Comparison of ENCODE assay signal across 8 mouse cellular contexts in genomic region chr2:32728463-32728862, GRCm38 (mm10). TPM values are rescaled to one million over a fixed set of nuclear protein-coding genes. Genes with fewer than 3 reads are reported as not detected.
A peak's percentile ranks its signal among the peaks of the same experiment; 100 is the strongest.
DNase-seq lines count a peak whose midpoint lies in the region; ATAC-seq and TF ChIP-seq lines count a peak whose summit lies in the region.

No protein-coding gene starts in this region.

- no peak for TF ChIP-seq EP300 in liver, embryonic 14.5 days (IDR thresholded peaks at IDR 0.05; ENCODE audit: low read depth)

- no peak for TF ChIP-seq CTCF in hindbrain, postnatal 0 days (IDR thresholded peaks at IDR 0.05; ENCODE audit: low read depth)
- no peak for TF ChIP-seq CTCF in liver, embryonic 14.5 days (IDR thresholded peaks at IDR 0.05; ENCODE audit: low read depth)

- H3K27ac ChIP-seq in embryonic facial prominence, embryonic 13.5 days = peak overlapping the region; percentile 28; the same call in 1 of the 2 replicates
- no peak overlapping the region for H3K27ac ChIP-seq in hindbrain, postnatal 0 days
- H3K27ac ChIP-seq in liver, embryonic 14.5 days = no peak overlapping the region
- peak overlapping the region; percentile 58; the same call in 1 of the 2 replicates for H3K27ac ChIP-seq in stomach, embryonic 14.5 days (ENCODE audit: low read length)

- H3K9me3 ChIP-seq in embryonic facial prominence, embryonic 13.5 days = no peaks in the 10 kb centered on the region
- no peaks in the 10 kb centered on the region for H3K9me3 ChIP-seq in hindbrain, postnatal 0 days (ENCODE audit: low read length)
- H3K9me3 ChIP-seq in liver, embryonic 14.5 days (ENCODE audit: control insufficient read depth, low read length) = no peaks in the 10 kb centered on the region
- no peaks in the 10 kb centered on the region for H3K9me3 ChIP-seq in stomach, embryonic 14.5 days (ENCODE audit: control insufficient read depth, low read depth, low read length)

- peak overlapping the region; percentile 72 for H3K9ac ChIP-seq in embryonic facial prominence, embryonic 13.5 days
- H3K9ac ChIP-seq in hindbrain, postnatal 0 days (replicated peaks; ENCODE audit: low read length) = no peak overlapping the region
- no peak overlapping the region for H3K9ac ChIP-seq in liver, embryonic 14.5 days (replicated peaks)
- H3K9ac ChIP-seq in stomach, embryonic 14.5 days (replicated peaks; ENCODE audit: low read depth, low read length) = peak overlapping the region; percentile 10; the same call in 1 of the 2 replicates

- peaks cover 11% of the 10 kb centered on the region; the same call in 1 of the 2 replicates for H3K36me3 ChIP-seq in embryonic facial prominence, embryonic 13.5 days
- H3K36me3 ChIP-seq in hindbrain, postnatal 0 days (ENCODE audit: insufficient read depth, low read length) = no peaks in the 10 kb centered on the region
- H3K36me3 ChIP-seq in liver, embryonic 14.5 days (replicated peaks; ENCODE audit: control insufficient read depth, insufficient read depth, low read depth) = no peaks in the 10 kb centered on the region
- no peaks in the 10 kb centered on the region; the same call in 1 of the 2 replicates for H3K36me3 ChIP-seq in stomach, embryonic 14.5 days (ENCODE audit: control insufficient read depth, insufficient read depth, low read length)

- peak; percentile 63 for DNase-seq in adrenal gland, postnatal 10 days
- no peak for DNase-seq in hindbrain, postnatal 0 days (ENCODE audit: low spot score)
- DNase-seq in liver, embryonic 14.5 days (ENCODE audit: low read depth in 3 of 3, low spot score in 3 of 3) = no peak
- no peak for DNase-seq in right cerebral cortex, adult 2 months (ENCODE audit: low spot score in 2 of 2)
- DNase-seq in left cerebral cortex, postnatal 4 days = no peak
- no peak for DNase-seq in urinary bladder, postnatal 10 days (ENCODE audit: low spot score)

- H3K4me2 ChIP-seq in embryonic facial prominence, embryonic 13.5 days = peak overlapping the region; percentile 63
- peak overlapping the region; percentile 45 for H3K4me2 ChIP-seq in hindbrain, postnatal 0 days (ENCODE audit: low read depth, low read length)
- no peak overlapping the region for H3K4me2 ChIP-seq in liver, embryonic 14.5 days (ENCODE audit: low read depth)
- H3K4me2 ChIP-seq in stomach, embryonic 14.5 days (replicated peaks; ENCODE audit: low read depth, low read length) = peak overlapping the region; percentile 51

- H3K4me3 ChIP-seq in embryonic facial prominence, embryonic 13.5 days = peak overlapping the region; percentile 41
- H3K4me3 ChIP-seq in hindbrain, postnatal 0 days (ENCODE audit: low read length) = 0 out of 2 replicates have a peak overlapping the region, but pooled peaks have one; percentile 24
- H3K4me3 ChIP-seq in liver, embryonic 14.5 days (ENCODE audit: insufficient read depth in 1 of 2, low read depth in 2 of 2, low read length in 2 of 2) = no peak overlapping the region
- H3K4me3 ChIP-seq in stomach, embryonic 14.5 days (ENCODE audit: low read depth, low read length) = peak overlapping the region; percentile 29

- peaks cover 42% of the 10 kb centered on the region for H3K4me1 ChIP-seq in embryonic facial prominence, embryonic 13.5 days
- peaks cover 3% of the 10 kb centered on the region; the same call in 1 of the 2 replicates for H3K4me1 ChIP-seq in hindbrain, postnatal 0 days (ENCODE audit: insufficient read depth, low read length)
- 0 out of 4 replicates have a peak, but pooled peaks cover 0 to 4% of the 10 kb centered on the region in 2 experiments for H3K4me1 ChIP-seq in liver, embryonic 14.5 days (replicated peaks; ENCODE audit: control insufficient read depth in 2 of 2, insufficient read depth in 2 of 2, low read length in 1 of 2)
- peaks cover 26% of the 10 kb centered on the region for H3K4me1 ChIP-seq in stomach, embryonic 14.5 days (ENCODE audit: control insufficient read depth, insufficient read depth, low read length)

- peak; percentile 11; the same call in 1 of the 2 replicates for ATAC-seq in embryonic facial prominence, embryonic 13.5 days (ENCODE audit: insufficient number of reproducible peaks, insufficient read depth, low FRiP score, low TSS enrichment, low read depth)
- ATAC-seq in hindbrain, postnatal 0 days = no peak
- peak; percentile 14; the same call in 1 of the 2 replicates for ATAC-seq in liver, embryonic 14.5 days (ENCODE audit: insufficient read depth)
- no peak for ATAC-seq in stomach, embryonic 14.5 days (ENCODE audit: insufficient number of reproducible peaks, insufficient read depth, low FRiP score, low read depth)

- WGBS in embryonic facial prominence, embryonic 13.5 days = 46% methylated on average over 7 of the region's 7 CpGs
- WGBS in hindbrain, postnatal 0 days = 70% methylated on average over 7 of the region's 7 CpGs
- 46% methylated on average over 7 of the region's 7 CpGs for WGBS in liver, embryonic 14.5 days (ENCODE audit: insufficient replicate concordance)
- WGBS in stomach, embryonic 14.5 days = 46% methylated on average over 7 of the region's 7 CpGs

- intact Hi-C loops in left cerebral cortex, postnatal 4 days (cut with DNase I) = no loop called here

- H3K27me3 ChIP-seq in embryonic facial prominence, embryonic 13.5 days = no peaks in the 10 kb centered on the region
- no peaks in the 10 kb centered on the region for H3K27me3 ChIP-seq in hindbrain, postnatal 0 days (ENCODE audit: insufficient read depth, low read length)
- no peaks in the 10 kb centered on the region for H3K27me3 ChIP-seq in liver, embryonic 14.5 days (ENCODE audit: control insufficient read depth, insufficient read depth, low read length)
- H3K27me3 ChIP-seq in stomach, embryonic 14.5 days (ENCODE audit: control insufficient read depth, insufficient read depth, low read length) = no peaks in the 10 kb centered on the region

RNA-seq across cellular contexts. Expression of gene Sh2d3c, which starts 7.6 kb away (rescaled TPM):
- 10 to 100 TPM; 28.9 to 35.4 TPM for total RNA-seq in adrenal gland, postnatal 10 days (2021)
- polyA plus RNA-seq in embryonic facial prominence, embryonic 13.5 days (2015; fragmentation: Nextera tagmentation; extraction: Ambion mirVana) = 19.4 and 21.8 TPM in 2 replicates
- total RNA-seq in hindbrain, postnatal 0 days (2014; rRNA removed) = 43.8 and 56.9 TPM in 2 replicates
- 49.5 and 52.8 TPM in 2 replicates for polyA plus RNA-seq in hindbrain, postnatal 0 days (2015; fragmentation: Nextera tagmentation; extraction: Ambion mirVana)
- polyA plus RNA-seq in liver, embryonic 14.5 days (2012; rRNA removed) = 4.7 and 5.8 TPM in 2 replicates
- 3.5 and 5.1 TPM in 2 replicates for polyA plus RNA-seq in liver, embryonic 14.5 days (2014; fragmentation: Nextera tagmentation; extraction: Ambion mirVana)
- 28.2 and 28.4 TPM in 2 replicates for polyA plus RNA-seq in stomach, embryonic 14.5 days (2014; fragmentation: Nextera tagmentation; extraction: Ambion mirVana)
- 10 to 100 TPM; 33.1 to 37.2 TPM for total RNA-seq in left cerebral cortex, postnatal 4 days (2021)

RNA-seq across cellular contexts. Expression of gene 6330409D20Rik, which starts 12.4 kb away (rescaled TPM):
- under 1 TPM in 1 of 2 experiments, not detected in 1; 0.30 TPM for total RNA-seq in adrenal gland, postnatal 10 days (2021)
- 0.34 and 0.58 TPM in 2 replicates for polyA plus RNA-seq in embryonic facial prominence, embryonic 13.5 days (2015; fragmentation: Nextera tagmentation; extraction: Ambion mirVana)
- 1.7 and 3.2 TPM in 2 replicates for total RNA-seq in hindbrain, postnatal 0 days (2014; rRNA removed)
- 3.6 and 5.1 TPM in 2 replicates for polyA plus RNA-seq in hindbrain, postnatal 0 days (2015; fragmentation: Nextera tagmentation; extraction: Ambion mirVana)
- polyA plus RNA-seq in liver, embryonic 14.5 days (2012; rRNA removed) = 0.07 TPM in 1 of 2 replicates, not detected in the other
- polyA plus RNA-seq in liver, embryonic 14.5 days (2014; fragmentation: Nextera tagmentation; extraction: Ambion mirVana) = not detected in 2 replicates
- polyA plus RNA-seq in stomach, embryonic 14.5 days (2014; fragmentation: Nextera tagmentation; extraction: Ambion mirVana) = 0.67 and 0.77 TPM in 2 replicates
- 1 to 10 TPM; 3.0 to 3.2 TPM for total RNA-seq in left cerebral cortex, postnatal 4 days (2021)

RNA-seq across cellular contexts. Expression of gene Cdk9, which starts 15.6 kb away (rescaled TPM):
- 10 to 100 TPM; 65.5 to 70.9 TPM for total RNA-seq in adrenal gland, postnatal 10 days (2021)
- polyA plus RNA-seq in embryonic facial prominence, embryonic 13.5 days (2015; fragmentation: Nextera tagmentation; extraction: Ambion mirVana) = 102 and 114 TPM in 2 replicates
- 108 and 116 TPM in 2 replicates for total RNA-seq in hindbrain, postnatal 0 days (2014; rRNA removed)
- 61.1 and 65.3 TPM in 2 replicates for polyA plus RNA-seq in hindbrain, postnatal 0 days (2015; fragmentation: Nextera tagmentation; extraction: Ambion mirVana)
- polyA plus RNA-seq in liver, embryonic 14.5 days (2012; rRNA removed) = 53.9 and 60.7 TPM in 2 replicates
- 36.5 and 42.0 TPM in 2 replicates for polyA plus RNA-seq in liver, embryonic 14.5 days (2014; fragmentation: Nextera tagmentation; extraction: Ambion mirVana)
- polyA plus RNA-seq in stomach, embryonic 14.5 days (2014; fragmentation: Nextera tagmentation; extraction: Ambion mirVana) = 78.6 and 80.8 TPM in 2 replicates
- total RNA-seq in left cerebral cortex, postnatal 4 days (2021) = 10 to 100 TPM; 87.8 to 88.0 TPM

RNA-seq across cellular contexts. Expression of gene Fpgs, which starts 24.5 kb away (rescaled TPM):
- 10 to 100 TPM; 27.1 to 37.6 TPM for total RNA-seq in adrenal gland, postnatal 10 days (2021)
- polyA plus RNA-seq in embryonic facial prominence, embryonic 13.5 days (2015; fragmentation: Nextera tagmentation; extraction: Ambion mirVana) = 29.7 and 34.1 TPM in 2 replicates
- total RNA-seq in hindbrain, postnatal 0 days (2014; rRNA removed) = 23.1 and 32.6 TPM in 2 replicates
- polyA plus RNA-seq in hindbrain, postnatal 0 days (2015; fragmentation: Nextera tagmentation; extraction: Ambion mirVana) = 22.8 and 23.4 TPM in 2 replicates
- polyA plus RNA-seq in liver, embryonic 14.5 days (2012; rRNA removed) = 45.3 and 51.0 TPM in 2 replicates
- polyA plus RNA-seq in liver, embryonic 14.5 days (2014; fragmentation: Nextera tagmentation; extraction: Ambion mirVana) = 21.6 and 25.7 TPM in 2 replicates
- polyA plus RNA-seq in stomach, embryonic 14.5 days (2014; fragmentation: Nextera tagmentation; extraction: Ambion mirVana) = 25.9 and 27.1 TPM in 2 replicates
- total RNA-seq in left cerebral cortex, postnatal 4 days (2021) = 10 to 100 TPM; 26.3 to 30.0 TPM

RNA-seq across cellular contexts. Expression of gene Tor2a, which starts 28.6 kb away (rescaled TPM):
- 10 to 100 TPM; 27.7 to 32.6 TPM for total RNA-seq in adrenal gland, postnatal 10 days (2021)
- polyA plus RNA-seq in embryonic facial prominence, embryonic 13.5 days (2015; fragmentation: Nextera tagmentation; extraction: Ambion mirVana) = 65.1 and 72.3 TPM in 2 replicates
- total RNA-seq in hindbrain, postnatal 0 days (2014; rRNA removed) = 75.1 and 81.1 TPM in 2 replicates
- 48.2 and 49.1 TPM in 2 replicates for polyA plus RNA-seq in hindbrain, postnatal 0 days (2015; fragmentation: Nextera tagmentation; extraction: Ambion mirVana)
- polyA plus RNA-seq in liver, embryonic 14.5 days (2012; rRNA removed) = 21.2 and 30.7 TPM in 2 replicates
- polyA plus RNA-seq in liver, embryonic 14.5 days (2014; fragmentation: Nextera tagmentation; extraction: Ambion mirVana) = 25.2 and 28.1 TPM in 2 replicates
- 71.3 and 75.7 TPM in 2 replicates for polyA plus RNA-seq in stomach, embryonic 14.5 days (2014; fragmentation: Nextera tagmentation; extraction: Ambion mirVana)
- 10 to 100 TPM; 29.3 to 30.5 TPM for total RNA-seq in left cerebral cortex, postnatal 4 days (2021)

Comparison
In these comparisons a context has a peak if more than half of its experiments do, and no peak if none do; other contexts are left out.
1. ATAC-seq: peak in embryonic facial prominence, embryonic 13.5 days (single experiment) and liver, embryonic 14.5 days (single experiment); none in hindbrain, postnatal 0 days (single experiment) and stomach, embryonic 14.5 days (single experiment).
2. H3K27ac ChIP-seq: peak in embryonic facial prominence, embryonic 13.5 days (single experiment) and stomach, embryonic 14.5 days (single experiment); none in hindbrain, postnatal 0 days (single experiment) and liver, embryonic 14.5 days (single experiment).
3. H3K4me3 ChIP-seq: peak in embryonic facial prominence, embryonic 13.5 days (single experiment), hindbrain, postnatal 0 days (single experiment) and stomach, embryonic 14.5 days (single experiment); none in liver, embryonic 14.5 days (0 of 2).
4. H3K9ac ChIP-seq: peak in embryonic facial prominence, embryonic 13.5 days (single experiment) and stomach, embryonic 14.5 days (single experiment); none in hindbrain, postnatal 0 days (single experiment) and liver, embryonic 14.5 days (single experiment).